In the genomic region with DNA sequence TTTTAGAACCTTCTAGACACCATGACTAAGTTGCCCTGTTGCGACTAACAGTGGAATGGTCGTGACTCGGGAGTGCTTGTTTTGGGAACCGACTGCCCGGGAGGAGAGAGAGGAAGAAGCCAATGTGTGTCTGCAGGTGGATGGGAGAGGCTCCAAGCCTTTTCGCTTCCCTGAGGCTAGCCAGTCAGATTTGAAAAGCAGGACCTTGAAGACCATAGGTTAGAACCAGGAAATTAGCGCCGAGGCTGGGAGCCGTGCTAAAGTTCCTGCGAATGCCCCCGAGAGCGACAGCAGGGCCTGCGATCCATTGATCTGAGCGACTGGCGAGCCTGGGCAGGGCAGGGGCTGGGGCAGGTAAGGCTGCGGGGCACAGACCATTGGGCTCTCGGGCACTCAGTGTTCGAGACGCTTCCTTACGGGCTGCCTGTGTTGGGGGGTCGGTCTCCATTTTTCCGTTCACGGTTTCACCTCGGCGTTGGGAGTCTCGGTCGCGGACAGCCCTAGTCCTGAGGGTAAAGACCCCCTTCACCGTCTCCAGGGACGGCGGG, we compare ENCODE assay signal across 8 mouse cellular contexts. TPM values are rescaled to one million over a fixed set of nuclear protein-coding genes. Genes with fewer than 3 reads are reported as not detected.
DNase-seq lines count a peak whose midpoint lies in the region; ATAC-seq and TF ChIP-seq lines count a peak whose summit lies in the region.

A gene (plus strand): TSS at position 51 of the 548 bp plus-strand sequence.

- no peaks in the 10 kb centered on the region for H3K27me3 ChIP-seq in forebrain, postnatal 0 days (ENCODE audit: insufficient read depth, low read length)
- H3K27me3 ChIP-seq in hindbrain, embryonic 11.5 days (ENCODE audit: control insufficient read depth, insufficient read depth, low read length): no peaks in the 10 kb centered on the region

- peak within 1 kb of the TSS; percentile 75 for H3K4me3 ChIP-seq in forebrain, postnatal 0 days (ENCODE audit: low read depth, low read length)
- H3K4me3 ChIP-seq in hindbrain, embryonic 11.5 days (ENCODE audit: low read depth, low read length): peak within 1 kb of the TSS; percentile 70

- H3K36me3 ChIP-seq in forebrain, postnatal 0 days (ENCODE audit: insufficient read depth): no peaks in the 10 kb centered on the region
- no peaks in the 10 kb centered on the region for H3K36me3 ChIP-seq in hindbrain, embryonic 11.5 days (ENCODE audit: control insufficient read depth, insufficient read depth, low read length)

- 3% methylated on average over 31 of the region's 31 CpGs for WGBS in forebrain, postnatal 0 days
- 2% methylated on average over 31 of the region's 31 CpGs for WGBS in hindbrain, embryonic 11.5 days

- H3K9me3 ChIP-seq in forebrain, postnatal 0 days (ENCODE audit: low read length): no peaks in the 10 kb centered on the region
- H3K9me3 ChIP-seq in hindbrain, embryonic 11.5 days (ENCODE audit: control insufficient read depth, low read length): no peaks in the 10 kb centered on the region

- peak; percentile 15 for DNase-seq in NIH3T3 (ENCODE audit: low read depth)
- DNase-seq in cerebellum, adult 18-20 months: peak; percentile 48 to 62
- peak; percentile 37 for DNase-seq in forebrain, postnatal 0 days
- peak; percentile 66 for DNase-seq in hindbrain, embryonic 11.5 days (ENCODE audit: low spot score)
- peak in 1 of 2 experiments; percentile 30 for DNase-seq in layer of hippocampus, postnatal 14 days (ENCODE audit: low spot score in 2 of 2)
- peak; percentile 34 for DNase-seq in lung, postnatal 36 days
- DNase-seq in retina, postnatal 1 day: peak; percentile 49
- DNase-seq in Muller cell, postnatal 12 days (ENCODE audit: inconsistent ontology term): no peak

- peak within 1 kb of the TSS; percentile 95 for H3K4me2 ChIP-seq in forebrain, postnatal 0 days (ENCODE audit: low read depth)
- peak within 1 kb of the TSS; percentile 96 for H3K4me2 ChIP-seq in hindbrain, embryonic 11.5 days (replicated peaks; ENCODE audit: low read depth, low read length)

- H3K9ac ChIP-seq in forebrain, postnatal 0 days: peak within 1 kb of the TSS; percentile 85
- peak within 1 kb of the TSS; percentile 73 for H3K9ac ChIP-seq in hindbrain, embryonic 11.5 days (ENCODE audit: low read depth, low read length)

- ATAC-seq in forebrain, postnatal 0 days: no peak
- no peak for ATAC-seq in hindbrain, embryonic 11.5 days (ENCODE audit: low FRiP score)

- H3K27ac ChIP-seq in forebrain, postnatal 0 days (ENCODE audit: low read depth, low read length): peak within 1 kb of the TSS; percentile 95
- H3K27ac ChIP-seq in hindbrain, embryonic 11.5 days (ENCODE audit: low read depth, low read length): peak within 1 kb of the TSS; percentile 81

- H3K4me1 ChIP-seq in forebrain, postnatal 0 days (ENCODE audit: insufficient read depth): peaks cover 4% of the 10 kb centered on the region; the same call in 1 of the 2 replicates
- 0 out of 2 replicates have a peak, but pooled peaks cover 3% of the 10 kb centered on the region for H3K4me1 ChIP-seq in hindbrain, embryonic 11.5 days (replicated peaks; ENCODE audit: control insufficient read depth, insufficient read depth, low read length)

- no peak for TF ChIP-seq CTCF in forebrain, postnatal 0 days (IDR thresholded peaks at IDR 0.05; ENCODE audit: low read depth)

RNA-seq across cellular contexts. Expression of the gene that starts here (rescaled TPM):
- 20.2 and 22.2 TPM in 2 replicates for total RNA-seq in forebrain, postnatal 0 days (2014; rRNA removed)
- polyA plus RNA-seq in forebrain, postnatal 0 days (2015; fragmentation: Nextera tagmentation; extraction: Ambion mirVana): 8.9 and 16.5 TPM in 2 replicates
- polyA plus RNA-seq in hindbrain, embryonic 11.5 days (2014; fragmentation: Nextera tagmentation; extraction: Ambion mirVana): 44.1 and 45.9 TPM in 2 replicates
- 10 to 100 TPM; 38.4 to 40.2 TPM for total RNA-seq in layer of hippocampus, postnatal 14 days (2021)
